Comparison of ENCODE assay signal across 24 mouse cellular contexts in genomic region chr13:94198616-94199015, GRCm38 (mm10).
"Had no signal": no experiment of that assay in that cellular context is flagged by ENCODE, and none has a peak within 500 bp of the region (broad histone marks: within the 10 kb centered on the region; RNA-seq: fewer than 3 reads in every experiment).

No protein-coding gene starts in this region.

- H3K27me3 ChIP-seq: heart, embryonic 13.5 days; heart, embryonic 15.5 days; hindbrain, embryonic 13.5 days; hindbrain, embryonic 15.5 days; limb, embryonic 12.5 days had no signal

- H3K27ac ChIP-seq: gastrocnemius, adult 2 months; heart, embryonic 13.5 days; heart, embryonic 15.5 days; hindbrain, embryonic 13.5 days; hindbrain, embryonic 15.5 days; hindbrain, postnatal 0 days; layer of hippocampus, adult 2 months; left cerebral cortex, adult 2 months; limb, embryonic 10.5 days; limb, embryonic 12.5 days had no signal

- ATAC-seq: forebrain, embryonic 16.5 days; hindbrain, postnatal 0 days; intestine, embryonic 16.5 days had no signal

- H3K4me3 ChIP-seq: gastrocnemius, adult 2 months; heart, embryonic 13.5 days; heart, embryonic 15.5 days; hindbrain, embryonic 13.5 days; hindbrain, embryonic 15.5 days; layer of hippocampus, adult 2 months; left cerebral cortex, adult 2 months; limb, embryonic 10.5 days; limb, embryonic 12.5 days had no signal

- H3K4me1 ChIP-seq: heart, embryonic 13.5 days; heart, embryonic 15.5 days; hindbrain, embryonic 13.5 days; hindbrain, embryonic 15.5 days had no signal

- H3K9me3 ChIP-seq: heart, embryonic 13.5 days; heart, embryonic 15.5 days; hindbrain, embryonic 13.5 days; hindbrain, embryonic 15.5 days; limb, embryonic 10.5 days; limb, embryonic 12.5 days had no signal

- DNase-seq: gastrocnemius, adult 2 months; gastrocnemius, postnatal 10 days; gastrocnemius, postnatal 25 days; heart, adult 18-20 months; heart, postnatal 14 days; heart, postnatal 36 days; kidney, adult 11 months; kidney, adult 2 months; kidney, adult 9 months; kidney, postnatal 10 days; kidney, postnatal 25 days; kidney, postnatal 4 days; liver had no signal
